Mouse (Mus musculus) spleen, adult 2 months (tissue): ENCODE data around the gene Gm10912. TPM values are rescaled to one million over a fixed set of nuclear protein-coding genes. Genes with fewer than 3 reads are reported as not detected.
"Not testable (repeated sequence)": the region's sequence is repeated elsewhere in the genome, so short reads cannot be mapped to it uniquely, and the experiment has no call there.

Experiments used
- DNase-seq, 2 experiments: peaks; one replicate each; pipeline versions ENCODE4 v3.0.0 to v3.0.0-alpha.2; 2012 to 2021; ENCODE audit warnings: low spot score in 2 of 2, low read depth in 1 of 2
- H3K27ac ChIP-seq: fragments of 200-500 bp; 2 replicates; pipeline ENCODE4 v1.5.1; 2012; ENCODE audit warnings: low read length, inconsistent platforms; ENCODE audit not compliant: insufficient read depth
- H3K27me3 ChIP-seq: fragments of 200-500 bp; 2 replicates; pipeline ENCODE4 v1.6.1; 2012; ENCODE audit warnings: mild to moderate bottlenecking, moderate library complexity, low read length, inconsistent platforms; ENCODE audit not compliant: control insufficient read depth, insufficient read depth
- H3K36me3 ChIP-seq: fragments of 200-500 bp; 2 replicates; pipeline ENCODE4 v1.6.1; 2012; ENCODE audit warnings: mild to moderate bottlenecking, low read length, inconsistent platforms; ENCODE audit not compliant: control insufficient read depth, insufficient read depth
- H3K4me1 ChIP-seq: fragments of 200-500 bp; 2 replicates; pipeline ENCODE4 v1.6.1; 2011; ENCODE audit warnings: inconsistent platforms; ENCODE audit not compliant: control insufficient read depth, insufficient read depth, insufficient read length
- H3K4me3 ChIP-seq: fragments of 200-500 bp; 2 replicates; pipeline ENCODE4 v1.5.1; 2011; ENCODE audit warnings: mild to moderate bottlenecking, inconsistent platforms; ENCODE audit not compliant: insufficient read depth, insufficient read length; ENCODE audit errors: extremely low read depth
- CTCF ChIP-seq: fragments of 200-500 bp; IDR thresholded peaks from 2 replicates; pipeline ENCODE4 v1.5.1; 2011; ENCODE audit warnings: mild to moderate bottlenecking, inconsistent platforms; ENCODE audit not compliant: insufficient read depth, insufficient read length, insufficient replicate concordance; ENCODE audit errors: extremely low read depth
- POLR2A ChIP-seq: fragments of 200-500 bp; IDR thresholded peaks from 2 replicates; pipeline ENCODE4 v1.6.1; 2011; ENCODE audit warnings: low read depth, low read length, inconsistent platforms
- WGBS: fragments of 180-500 bp; shearing (Covaris S2); methylation state at CpG from one replicate; pipeline ENCODE4 v1.1.7; 2018; 5-methylcytosine and 5-hydroxymethylcytosine counted together
- polyA plus RNA-seq: library from polyadenylated mRNA; depleted of rRNA; stranded (reverse); fragments of >200 nt; gene quantifications from 2 replicates; pipeline ENCODE4 v1.2.3, GENCODE M21; 2012; rRNA removed

The Gm10912 gene
- 0.06 and 0.09 TPM in 2 replicates for polyA plus RNA-seq

DNA sequence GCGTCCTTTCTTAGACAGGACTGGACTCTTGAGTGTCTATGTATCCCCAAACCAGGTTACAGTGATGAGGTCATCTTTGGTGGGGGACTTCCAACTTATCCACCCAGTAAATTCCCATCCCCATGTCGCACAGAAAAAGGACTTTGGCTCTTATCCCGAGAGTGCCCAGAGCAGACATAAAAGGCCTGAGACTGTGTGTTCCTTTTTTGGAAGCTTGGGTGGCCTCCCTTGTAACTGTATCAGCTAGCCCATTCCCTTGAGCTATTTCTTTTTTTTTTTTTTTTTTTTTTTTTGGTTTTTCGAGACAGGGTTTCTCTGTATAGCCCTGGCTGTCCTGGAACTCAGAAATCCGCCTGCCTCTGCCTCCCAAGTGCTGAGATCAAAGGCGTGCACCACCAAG, at the start of gene Gm10912:
Gene Gm10912, plus strand, starts transcription at position 301 of the 400 bp plus-strand sequence.
- H3K27me3 ChIP-seq, DNase-seq, H3K4me1 ChIP-seq, H3K27ac ChIP-seq, H3K36me3 ChIP-seq, H3K4me3 ChIP-seq: not testable (repeated sequence)
- WGBS: 79% methylated on average over 6 of the region's 6 CpGs

DNA sequence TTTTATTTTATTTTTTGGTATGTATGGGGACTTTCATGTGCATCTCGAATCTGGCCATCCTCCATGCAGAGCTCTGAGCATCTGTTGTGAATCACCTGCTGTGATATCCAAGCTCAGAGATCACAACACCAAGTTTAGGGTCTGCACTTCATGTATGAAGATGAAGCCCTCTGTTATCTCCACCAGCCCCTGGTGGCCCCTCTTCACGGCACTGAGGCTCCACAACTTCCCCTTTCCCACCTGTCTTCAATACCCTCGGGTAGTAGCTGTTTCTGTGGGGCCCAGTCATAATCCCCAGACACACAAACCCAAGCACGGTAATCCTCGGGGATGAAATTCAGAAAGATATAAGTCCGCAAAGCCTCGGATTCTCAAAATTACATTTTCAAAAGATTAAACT, 42.5 kb upstream of the Gm10912 start:
- no peaks in the 10 kb centered on the region for H3K4me1 ChIP-seq

DNA sequence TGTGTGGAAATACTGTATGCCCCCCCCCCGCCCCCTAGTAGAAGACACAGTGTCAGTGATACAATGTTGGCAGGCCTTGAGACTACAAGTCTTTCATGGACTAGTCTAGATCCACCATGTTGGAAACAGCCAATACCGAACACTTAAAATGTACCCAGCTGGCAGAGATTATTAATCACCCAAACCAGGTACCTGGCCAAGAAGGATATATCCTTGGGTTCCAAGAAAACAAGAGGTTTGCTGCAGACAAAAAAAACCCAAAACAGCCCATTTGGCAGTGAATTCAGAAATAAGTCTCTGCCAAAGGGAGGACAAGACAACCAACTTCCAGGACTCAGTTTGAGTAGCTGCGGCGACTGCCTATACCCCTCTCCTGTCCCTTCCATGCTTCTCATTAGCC, 41.0 kb upstream of the Gm10912 start:
- no peak for TF ChIP-seq CTCF
- no peak for TF ChIP-seq POLR2A
- no peaks in the 10 kb centered on the region for H3K27me3 ChIP-seq
- DNase-seq: no peak
- 98% methylated on average over 4 of the region's 4 CpGs for WGBS
- no peaks in the 10 kb centered on the region for H3K36me3 ChIP-seq
- H3K27ac ChIP-seq: no peak overlapping the region
- peaks cover 3% of the 10 kb centered on the region; the same call in 1 of the 2 replicates for H3K4me1 ChIP-seq
- no peak overlapping the region for H3K4me3 ChIP-seq

More for the DNA sequence above, 42.5 kb upstream of the Gm10912 start:
- Histone ChIP-seq H3K36me3 (no peaks in the 10 kb centered on the region), H3K27me3 (no peaks in the 10 kb centered on the region), H3K27ac (no peak overlapping the region), H3K4me3 (no peak overlapping the region)
- DNase-seq: no peak
- WGBS: 50% methylated on average over 7 of the region's 7 CpGs
- TF ChIP-seq CTCF (no peak), POLR2A (no peak)

DNA sequence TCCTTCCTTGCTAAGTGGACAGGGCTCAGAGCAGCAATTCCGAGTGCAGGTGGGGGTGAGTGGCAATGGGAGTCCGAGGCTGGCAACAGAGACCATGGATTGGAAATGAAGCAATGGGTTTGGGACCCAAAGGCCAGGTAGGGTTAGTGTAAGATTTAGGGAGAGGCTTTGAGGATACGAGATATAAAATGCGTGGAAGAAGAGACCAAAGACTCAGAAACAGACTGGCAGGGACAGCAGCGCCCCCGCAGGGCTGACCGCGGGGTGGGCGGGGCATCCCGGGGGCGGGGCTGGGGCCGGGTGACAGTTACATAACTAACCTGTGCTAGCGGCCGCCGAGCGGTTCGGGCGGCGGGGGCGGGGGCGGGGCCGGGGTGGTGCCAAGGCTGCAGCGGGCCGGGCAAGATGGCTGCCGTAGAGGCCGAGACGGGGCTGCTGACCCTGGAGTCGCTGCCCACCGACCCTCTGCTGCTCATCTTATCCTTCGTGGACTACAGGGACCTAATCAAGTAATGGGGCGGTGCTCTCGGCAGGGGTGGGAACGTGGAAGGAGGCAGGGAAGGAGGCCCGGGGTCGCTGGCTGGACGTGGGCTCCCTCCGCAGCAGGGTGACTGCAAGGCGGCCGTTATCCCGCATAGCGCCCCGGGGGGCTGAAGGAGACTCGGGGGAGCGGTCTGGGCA, 38.0 kb upstream of the Gm10912 start, which contains the start of gene Fbxo3:
Gene Fbxo3, plus strand, starts transcription at position 264 of the 681 bp plus-strand sequence.
- Histone ChIP-seq H3K4me1 (peaks cover 3% of the 10 kb centered on the region; the same call in 1 of the 2 replicates), H3K27me3 (no peaks in the 10 kb centered on the region), H3K36me3 (peaks cover 3% of the 10 kb centered on the region; the same call in 1 of the 2 replicates), H3K27ac (peak within 1 kb of the TSS; percentile 50), H3K4me3 (peak within 1 kb of the TSS; percentile 88)
- peak; percentile 60 to 84 for DNase-seq
- TF ChIP-seq POLR2A (peak; percentile 57; the same call in 1 of the 2 replicates), CTCF (no peak)
- 1% methylated on average over 44 of the region's 44 CpGs for WGBS

DNA sequence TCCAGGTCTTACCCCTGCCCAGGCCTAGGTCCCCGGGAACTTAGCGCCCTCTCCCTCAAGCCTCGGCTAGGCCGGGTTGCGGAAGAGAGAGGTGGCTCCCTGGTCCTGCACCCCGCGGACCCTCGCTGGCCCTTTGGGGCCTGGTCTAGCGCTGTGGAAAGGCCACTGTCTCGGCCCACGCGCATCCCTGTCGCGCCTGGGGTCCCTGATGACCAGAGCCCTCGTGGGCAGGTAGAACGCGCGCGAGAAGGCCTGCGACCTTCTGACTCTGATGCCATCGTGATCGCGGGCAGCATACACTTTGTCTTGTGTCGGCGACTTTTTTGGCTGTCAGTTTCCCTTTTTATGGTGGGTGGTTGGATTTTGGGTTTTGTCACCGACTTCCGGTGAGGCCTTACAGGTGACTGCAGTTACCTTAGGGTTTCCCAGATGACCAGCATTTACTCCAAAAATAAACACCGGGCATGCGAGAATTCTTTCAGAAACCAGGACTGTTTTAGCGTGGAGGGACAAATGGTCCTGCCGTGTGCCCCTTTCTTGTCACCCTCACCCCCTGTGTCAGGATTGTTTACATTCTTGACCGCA, 37.4 kb upstream of the Gm10912 start, which contains the start of gene 4931422A03Rik:
Gene 4931422A03Rik, minus strand, starts transcription at position 223 of the 585 bp plus-strand sequence.
- no peak for DNase-seq
- H3K36me3 ChIP-seq: peaks cover 3% of the 10 kb centered on the region; the same call in 1 of the 2 replicates
- WGBS: under 1% methylated on average over 32 of the region's 32 CpGs
- no peak for TF ChIP-seq CTCF
- no peak for TF ChIP-seq POLR2A
- H3K27ac ChIP-seq: peak within 1 kb of the TSS; percentile 50
- H3K4me1 ChIP-seq: peaks cover 3% of the 10 kb centered on the region; the same call in 1 of the 2 replicates
- peak within 1 kb of the TSS; percentile 88 for H3K4me3 ChIP-seq
- H3K27me3 ChIP-seq: no peaks in the 10 kb centered on the region

DNA sequence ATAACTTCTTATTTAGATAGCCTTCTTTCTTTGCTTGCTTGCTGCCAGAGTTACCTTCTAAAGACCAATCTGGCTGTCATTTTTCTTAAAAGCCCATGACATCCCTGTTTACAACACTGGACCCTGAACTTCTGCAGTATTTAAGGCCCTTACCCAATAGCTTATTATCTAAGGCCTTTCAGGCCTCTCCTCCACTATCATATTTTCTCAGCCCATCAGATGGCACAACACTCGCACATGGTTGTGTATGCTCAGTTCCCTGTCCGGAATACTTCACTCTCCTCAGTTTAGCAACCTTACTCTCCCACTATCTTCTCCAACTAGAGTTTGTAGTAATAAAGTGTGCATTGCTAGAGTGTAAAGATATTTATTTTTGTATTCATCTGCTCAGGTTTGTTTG, 36.6 kb upstream of the Gm10912 start:
- 57% methylated on average over 2 of the region's 2 CpGs for WGBS
- Histone ChIP-seq H3K4me3 (no peak overlapping the region), H3K27ac (no peak overlapping the region)

DNA sequence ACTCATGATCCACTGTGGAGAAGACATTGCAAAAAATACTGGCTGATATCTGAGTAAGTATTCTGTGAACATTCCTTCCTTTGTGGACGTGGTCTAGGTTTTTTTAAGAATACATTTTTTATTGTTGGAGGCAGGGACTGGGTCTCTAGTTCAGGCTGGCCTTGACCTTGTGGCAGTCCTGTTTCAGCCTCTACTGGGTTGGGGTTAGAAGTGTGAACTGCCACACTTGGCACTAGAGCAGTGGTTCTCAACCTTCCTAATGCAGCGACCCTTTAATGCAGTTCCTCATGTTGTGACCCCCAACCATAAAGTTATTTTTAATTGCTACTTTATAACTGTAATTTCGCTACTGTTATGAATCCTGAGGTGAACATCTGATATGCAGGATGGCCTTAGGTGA, 35.2 kb upstream of the Gm10912 start:
- no peak for DNase-seq
- H3K4me3 ChIP-seq: no peak overlapping the region
- peaks cover 11% of the 10 kb centered on the region for H3K36me3 ChIP-seq
- peaks cover 3% of the 10 kb centered on the region; the same call in 1 of the 2 replicates for H3K4me1 ChIP-seq
- H3K27me3 ChIP-seq: no peaks in the 10 kb centered on the region
- H3K27ac ChIP-seq: no peak overlapping the region
- 82% methylated on average over 3 of the region's 3 CpGs for WGBS
- TF ChIP-seq POLR2A (no peak), CTCF (no peak)

More for the DNA sequence above, 36.6 kb upstream of the Gm10912 start:
- H3K27me3 ChIP-seq: no peaks in the 10 kb centered on the region
- peaks cover 6% of the 10 kb centered on the region for H3K36me3 ChIP-seq
- TF ChIP-seq POLR2A (no peak), CTCF (no peak)
- H3K4me1 ChIP-seq: peaks cover 3% of the 10 kb centered on the region; the same call in 1 of the 2 replicates
- no peak for DNase-seq
